Mouse (Mus musculus) embryo, embryonic 9.5 days (tissue): ENCODE data around the gene Chrna1.
A peak's percentile ranks its signal among the peaks of the same experiment; 100 is the strongest.

Source experiments
- DNase-seq: peaks from one replicate; pipeline ENCODE4 v3.0.0-alpha.2; 2017; ENCODE audit errors: extremely low spot score

Chrna1 gene

GRCm38 (mm10) chr2:73591246-73591645, 11.1 kb upstream of the Chrna1 start:
- no peak for DNase-seq

GRCm38 (mm10) chr2:73590106-73590505, 10.0 kb upstream of the Chrna1 start:
- DNase-seq, result peak; percentile 64

- no peak for DNase-seq
Measured at GRCm38 (mm10) chr2:73588951-73589350, 8.8 kb upstream of the Chrna1 start.

- DNase-seq, result no peak
Measured at GRCm38 (mm10) chr2:73587109-73587506, 7.0 kb upstream of the Chrna1 start.

- no peak for DNase-seq
Measured at GRCm38 (mm10) chr2:73586392-73587108, 6.4 kb upstream of the Chrna1 start.

- no peak for DNase-seq
Measured at GRCm38 (mm10) chr2:73585347-73585831, 5.3 kb upstream of the Chrna1 start.

GRCm38 (mm10) chr2:73584645-73585346, 4.7 kb upstream of the Chrna1 start:
- peak; percentile 85 for DNase-seq

GRCm38 (mm10) chr2:73580720-73581119, 582 bp upstream of the Chrna1 start:
- DNase-seq, result no peak

GRCm38 (mm10) chr2:73579168-73579567, 970 bp downstream of the Chrna1 start:
- no peak for DNase-seq

GRCm38 (mm10) chr2:73574418-73574817, 5.7 kb downstream of the Chrna1 start:
- no peak for DNase-seq

GRCm38 (mm10) chr2:73573556-73573955, 6.6 kb downstream of the Chrna1 start:
- DNase-seq, result no peak

GRCm38 (mm10) chr2:73572539-73573372, 7.4 kb downstream of the Chrna1 start:
- DNase-seq, result peak; percentile 80

GRCm38 (mm10) chr2:73571901-73572300, 8.2 kb downstream of the Chrna1 start:
- DNase-seq, result no peak

- DNase-seq, result no peak
Measured at GRCm38 (mm10) chr2:73571304-73571703, 8.8 kb downstream of the Chrna1 start.

GRCm38 (mm10) chr2:73566989-73567605, 13.0 kb downstream of the Chrna1 start:
- peak; percentile 59 for DNase-seq

- DNase-seq, result peak; percentile 42
Measured at GRCm38 (mm10) chr2:73566162-73566561, 14.0 kb downstream of the Chrna1 start.

GRCm38 (mm10) chr2:73563690-73564089, 16.4 kb downstream of the Chrna1 start:
- DNase-seq, result no peak

GRCm38 (mm10) chr2:73562656-73563055, 17.5 kb downstream of the Chrna1 start:
- no peak for DNase-seq

- peak; percentile 68 for DNase-seq
Measured at GRCm38 (mm10) chr2:73561665-73562063, 18.5 kb downstream of the Chrna1 start.

- peak; percentile 53 for DNase-seq
Measured at GRCm38 (mm10) chr2:73560899-73561664, 19.1 kb downstream of the Chrna1 start.

- DNase-seq, result no peak
Measured at GRCm38 (mm10) chr2:73560445-73560844, 19.7 kb downstream of the Chrna1 start.
